Mouse (Mus musculus) testis, adult 2 months (tissue): ENCODE results near the gene Umps.

Experiments used
- CTCF ChIP-seq: fragments of 200-500 bp; IDR thresholded peaks from 2 replicates; pipeline ENCODE4 v1.5.1; 2012; ENCODE audit warnings: low read depth, mild to moderate bottlenecking, inconsistent platforms, low read length, moderate library complexity; ENCODE audit not compliant: control insufficient read depth, insufficient read depth, insufficient replicate concordance
- POLR2A ChIP-seq: fragments of 200-500 bp; IDR thresholded peaks from 2 replicates; pipeline ENCODE4 v1.6.1; 2012; ENCODE audit warnings: low read depth, mild to moderate bottlenecking, inconsistent platforms, low read length, moderate library complexity; ENCODE audit not compliant: control insufficient read depth

DNA sequence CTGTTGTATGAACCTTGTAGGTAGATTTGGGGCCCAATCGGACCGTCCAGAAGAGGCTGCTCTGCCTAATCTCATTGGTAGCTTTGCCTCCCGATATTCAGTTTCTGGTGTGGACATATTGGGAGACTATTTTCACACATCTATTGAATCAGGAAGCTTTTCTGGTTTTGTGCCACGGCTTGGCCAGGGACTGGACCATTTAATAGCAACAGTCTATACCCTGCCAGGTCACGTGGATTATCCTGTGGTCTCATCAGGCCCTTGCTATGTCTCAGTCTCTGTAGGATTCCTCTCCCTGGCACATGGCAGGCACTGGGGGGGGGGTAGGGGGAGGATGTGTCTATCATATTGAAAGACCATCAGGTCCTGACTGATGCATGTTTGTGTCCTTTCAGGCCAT lies 26.7 kb downstream of the Umps start:
- TF ChIP-seq POLR2A (no peak), CTCF (no peak)
